Mouse (Mus musculus) cerebellum, adult 2 months (tissue): Measurements from ENCODE around the gene Slc1a1. TPM values are rescaled to one million over a fixed set of nuclear protein-coding genes. Genes with fewer than 3 reads are reported as not detected.

Experiments
- DNase-seq, 2 experiments: peaks; one replicate each; pipeline ENCODE4 v3.0.0; 2021
- H3K27ac ChIP-seq: fragments of 200-500 bp; 2 replicates; pipeline ENCODE4 v1.5.1; 2012; ENCODE audit warnings: low read length, control low read depth, inconsistent platforms; ENCODE audit not compliant: insufficient read depth
- H3K27me3 ChIP-seq: fragments of 200-500 bp; 2 replicates; pipeline ENCODE4 v1.6.1; 2012; ENCODE audit warnings: inconsistent platforms, mild to moderate bottlenecking, low read length, moderate library complexity; ENCODE audit not compliant: control insufficient read depth, insufficient read depth
- H3K4me1 ChIP-seq: fragments of 200-500 bp; 2 replicates; pipeline ENCODE4 v1.6.1; 2011; ENCODE audit warnings: low read length; ENCODE audit not compliant: control insufficient read depth, insufficient read depth
- H3K4me3 ChIP-seq: fragments of 200-500 bp; replicated peaks from 2 replicates; pipeline ENCODE3; 2011; ENCODE audit warnings: mild to moderate bottlenecking, low read depth, low read length, control low read depth; ENCODE audit not compliant: insufficient read depth
- CTCF ChIP-seq: fragments of 200-500 bp; IDR thresholded peaks from 2 replicates; pipeline ENCODE4 v1.5.1; 2011; ENCODE audit warnings: low read depth, mild to moderate bottlenecking, control low read depth, low read length, moderate library complexity, borderline replicate concordance; ENCODE audit not compliant: insufficient read depth
- POLR2A ChIP-seq: fragments of 200-500 bp; IDR thresholded peaks from 2 replicates; pipeline ENCODE4 v1.6.1; 2011; ENCODE audit warnings: low read length, control low read depth, borderline replicate concordance; ENCODE audit not compliant: insufficient read depth
- WGBS: fragments of 180-500 bp; shearing (Covaris S2); methylation state at CpG from one replicate; pipeline ENCODE4 v1.1.7; 2018; 5-methylcytosine and 5-hydroxymethylcytosine counted together
- polyA plus RNA-seq: library from polyadenylated mRNA; depleted of rRNA; stranded (reverse); fragments of >200 nt; gene quantifications from 2 replicates; pipeline ENCODE4 v1.2.3, GENCODE M21; 2012

Slc1a1 gene
- polyA plus RNA-seq, 1 experiment, result 34.7 TPM

DNA sequence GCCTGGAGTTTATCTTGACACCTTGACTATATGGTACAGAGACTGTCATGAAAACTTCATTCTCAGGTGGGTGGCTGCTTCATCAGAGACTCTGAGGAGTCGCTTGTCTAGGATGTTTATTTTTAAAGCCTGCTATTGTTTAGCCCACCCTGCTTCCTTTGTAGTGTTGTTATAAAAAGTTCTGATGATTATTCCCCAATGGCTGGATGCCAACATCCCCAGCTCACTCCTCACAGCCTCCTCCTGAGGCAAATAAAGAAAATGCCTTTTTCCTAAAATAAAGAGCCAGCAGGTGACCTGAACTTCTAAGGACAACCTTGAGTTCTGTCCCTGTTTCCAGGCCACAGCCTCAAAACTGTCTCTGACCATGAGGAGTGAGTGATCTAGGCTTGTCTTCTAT lies 53.6 kb downstream of the Slc1a1 start:
- no peak for TF ChIP-seq CTCF
- TF ChIP-seq POLR2A, result no peak
- no peak for DNase-seq
- Histone ChIP-seq H3K4me3 (no peak overlapping the region), H3K27ac (no peak overlapping the region), H3K27me3 (no peaks in the 10 kb centered on the region), H3K4me1 (no peaks in the 10 kb centered on the region)
- WGBS, result 43% methylated on average over 1 of the region's 1 CpGs

DNA sequence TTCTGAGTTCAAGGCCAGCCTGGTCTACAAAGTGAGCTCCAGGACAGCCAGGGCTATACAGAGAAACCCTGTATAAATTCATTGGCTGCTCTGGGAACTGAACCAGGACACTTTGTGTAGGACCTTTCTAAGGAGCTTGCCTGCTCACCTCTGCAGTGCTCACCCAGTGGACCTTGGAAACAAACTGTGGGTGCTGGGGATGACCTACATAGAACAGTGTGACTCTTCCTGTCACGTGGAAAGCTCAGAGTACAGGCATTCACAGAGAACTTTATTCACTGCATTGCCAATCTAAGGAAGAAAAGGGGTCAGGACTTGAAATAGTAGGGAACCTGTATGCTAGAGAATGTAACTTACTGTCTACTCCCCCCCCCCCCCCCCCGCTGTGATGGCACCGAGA lies 54.4 kb downstream of the Slc1a1 start:
- TF ChIP-seq CTCF, result no peak
- no peak for TF ChIP-seq POLR2A
- Histone ChIP-seq H3K4me3 (no peak overlapping the region), H3K27me3 (no peaks in the 10 kb centered on the region), H3K4me1 (no peaks in the 10 kb centered on the region), H3K27ac (no peak overlapping the region)
- DNase-seq, result no peak
- WGBS, result 54% methylated on average over 3 of the region's 3 CpGs

GRCm38 (mm10) chr19:28891238-28891637 lies 56.4 kb downstream of the Slc1a1 start:
- whole genome bisulfite sequencing, result 83% methylated on average over 5 of the region's 5 CpGs
- Histone ChIP-seq H3K27me3 (no peaks in the 10 kb centered on the region), H3K27ac (no peak overlapping the region), H3K4me1 (no peaks in the 10 kb centered on the region), H3K4me3 (no peak overlapping the region)
- TF ChIP-seq CTCF (no peak), POLR2A (no peak)
- no peak for DNase-seq

DNA sequence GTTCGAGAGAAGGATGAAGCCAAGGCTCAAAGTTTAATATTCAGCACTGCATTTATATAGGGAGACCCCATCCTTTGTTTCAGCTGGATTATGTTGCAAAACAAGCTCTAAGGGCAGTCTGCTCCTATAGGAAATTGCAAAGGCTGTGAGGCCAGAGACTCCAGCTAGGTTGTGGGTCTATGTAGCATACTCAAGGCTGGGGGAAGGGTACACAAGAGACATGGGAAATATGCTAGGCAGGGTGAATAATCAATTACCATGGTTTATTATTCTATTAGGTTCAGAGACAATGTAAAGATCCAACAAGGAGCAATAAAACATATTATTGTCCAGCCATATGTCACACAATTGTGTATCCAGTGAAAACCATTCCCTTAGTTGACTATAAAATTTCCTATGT lies 57.0 kb downstream of the Slc1a1 start:
- H3K4me3 ChIP-seq, result no peak overlapping the region
- no peaks in the 10 kb centered on the region for H3K4me1 ChIP-seq
- TF ChIP-seq POLR2A (no peak), CTCF (no peak)
- H3K27ac ChIP-seq, result no peak overlapping the region
- DNase-seq, result no peak
- no peaks in the 10 kb centered on the region for H3K27me3 ChIP-seq
- 76% methylated on average over 1 of the region's 1 CpGs for WGBS

DNA sequence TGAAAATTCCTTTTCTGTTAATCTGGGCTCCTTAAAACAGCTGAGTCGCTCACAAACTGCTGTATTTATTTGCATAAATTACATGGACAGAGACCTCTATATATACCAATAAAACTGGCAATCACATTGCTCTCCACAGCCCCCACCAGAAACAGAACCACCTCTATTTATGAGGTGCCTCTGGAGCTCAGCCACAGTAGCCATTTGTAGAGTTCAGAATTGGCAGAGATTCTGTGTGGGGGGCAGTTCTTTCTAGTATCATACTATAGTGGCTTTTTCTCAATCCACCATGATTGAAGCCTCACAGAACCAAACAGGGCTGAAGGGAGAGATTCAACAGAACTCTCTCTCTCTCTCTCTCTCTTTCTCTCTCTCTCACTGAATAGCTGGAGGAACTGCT lies 61.8 kb downstream of the Slc1a1 start:
- no peaks in the 10 kb centered on the region for H3K4me1 ChIP-seq
- H3K27me3 ChIP-seq, result no peaks in the 10 kb centered on the region
- no peak overlapping the region for H3K27ac ChIP-seq
- no peak for TF ChIP-seq CTCF
- TF ChIP-seq POLR2A, result no peak
- H3K4me3 ChIP-seq, result no peak overlapping the region
- 54% methylated on average over 1 of the region's 1 CpGs for WGBS
- no peak for DNase-seq

GRCm38 (mm10) chr19:28897497-28897896 lies 62.6 kb downstream of the Slc1a1 start:
- TF ChIP-seq POLR2A (no peak), CTCF (no peak)
- Histone ChIP-seq H3K4me1 (no peaks in the 10 kb centered on the region; the same call in 1 of the 2 replicates), H3K27ac (no peak overlapping the region), H3K4me3 (no peak overlapping the region), H3K27me3 (no peaks in the 10 kb centered on the region)
- DNase-seq, result no peak
- WGBS, result 80% methylated on average over 9 of the region's 9 CpGs

GRCm38 (mm10) chr19:28900771-28901170 lies 65.9 kb downstream of the Slc1a1 start:
- Histone ChIP-seq H3K4me1 (no peaks in the 10 kb centered on the region; the same call in 1 of the 2 replicates), H3K27ac (no peak overlapping the region), H3K4me3 (no peak overlapping the region), H3K27me3 (no peaks in the 10 kb centered on the region)
- TF ChIP-seq POLR2A (no peak), CTCF (no peak)
- DNase-seq, result no peak
- 82% methylated on average over 2 of the region's 2 CpGs for WGBS

- no peak overlapping the region for H3K27ac ChIP-seq
- TF ChIP-seq CTCF, result no peak
- TF ChIP-seq POLR2A, result no peak
- DNase-seq, result no peak
- H3K4me1 ChIP-seq, result no peaks in the 10 kb centered on the region; the same call in 1 of the 2 replicates
- H3K27me3 ChIP-seq, result no peaks in the 10 kb centered on the region
- 56% methylated on average over 2 of the region's 2 CpGs for WGBS
- H3K4me3 ChIP-seq, result no peak overlapping the region
Observed at GRCm38 (mm10) chr19:28902111-28902510, 67.3 kb downstream of the Slc1a1 start.
